Mouse (Mus musculus) large intestine, adult 2 months (tissue): Measurements from ENCODE around the gene Mfap4. TPM values are rescaled to one million over a fixed set of nuclear protein-coding genes. Genes with fewer than 3 reads are reported as not detected.
A peak's percentile ranks its signal among the peaks of the same experiment; 100 is the strongest.

Source experiments
- DNase-seq: peaks from one replicate; pipeline ENCODE4 v3.0.0-alpha.2; 2012; ENCODE audit warnings: low read depth, low spot score
- WGBS: fragments of 180-500 bp; shearing (Covaris S2); methylation state at CpG from one replicate; pipeline ENCODE4 v1.1.7; 2018; 5-methylcytosine and 5-hydroxymethylcytosine counted together
- polyA plus RNA-seq: library from polyadenylated mRNA; depleted of rRNA; stranded (reverse); fragments of >200 nt; gene quantifications from 2 replicates; pipeline ENCODE4 v1.2.3, GENCODE M21; 2012

Gene Mfap4
- polyA plus RNA-seq, 1 experiment: 58.2 TPM

DNA sequence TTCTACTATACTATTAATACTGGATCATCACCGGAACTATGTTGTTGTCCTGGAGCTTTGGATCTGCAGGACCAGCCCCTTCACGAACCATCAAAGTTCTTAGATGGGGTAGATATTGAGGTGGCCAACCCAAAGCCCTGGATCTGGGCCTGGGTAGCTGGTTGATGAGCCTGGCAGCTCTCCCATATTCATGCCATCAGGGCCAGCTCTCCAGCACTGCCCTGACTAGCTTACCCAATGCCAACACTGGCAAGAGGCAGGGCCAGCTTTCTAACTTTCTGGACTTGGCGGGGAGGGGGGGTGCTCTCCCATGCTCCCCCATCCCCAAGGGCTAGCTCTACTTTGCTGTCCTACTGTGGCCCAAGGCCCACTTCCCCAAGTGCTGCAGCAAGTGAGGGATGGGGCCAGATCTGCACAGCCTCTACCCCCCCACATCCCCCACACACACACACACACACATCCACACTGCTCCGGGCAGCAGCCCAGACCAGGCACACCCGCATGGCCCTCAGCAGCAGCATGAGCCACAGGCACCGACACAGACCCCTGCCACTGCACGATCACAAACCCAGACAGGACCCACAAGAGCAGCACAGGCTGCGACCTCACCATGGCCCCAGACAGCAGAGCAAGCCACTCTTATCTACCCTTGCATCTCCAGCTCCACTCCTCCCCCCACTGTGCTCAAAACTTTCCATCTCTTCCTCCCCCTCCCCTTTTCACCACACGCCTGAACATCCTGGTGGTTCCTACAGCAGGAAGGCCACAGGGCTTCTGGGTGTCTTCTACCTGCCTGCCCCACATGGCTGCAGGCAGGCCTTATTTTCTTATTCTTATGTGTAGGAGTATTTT lies 3.8 kb upstream of the Mfap4 start:
- 62% methylated on average over 9 of the region's 9 CpGs for WGBS
- DNase-seq: no peak

DNA sequence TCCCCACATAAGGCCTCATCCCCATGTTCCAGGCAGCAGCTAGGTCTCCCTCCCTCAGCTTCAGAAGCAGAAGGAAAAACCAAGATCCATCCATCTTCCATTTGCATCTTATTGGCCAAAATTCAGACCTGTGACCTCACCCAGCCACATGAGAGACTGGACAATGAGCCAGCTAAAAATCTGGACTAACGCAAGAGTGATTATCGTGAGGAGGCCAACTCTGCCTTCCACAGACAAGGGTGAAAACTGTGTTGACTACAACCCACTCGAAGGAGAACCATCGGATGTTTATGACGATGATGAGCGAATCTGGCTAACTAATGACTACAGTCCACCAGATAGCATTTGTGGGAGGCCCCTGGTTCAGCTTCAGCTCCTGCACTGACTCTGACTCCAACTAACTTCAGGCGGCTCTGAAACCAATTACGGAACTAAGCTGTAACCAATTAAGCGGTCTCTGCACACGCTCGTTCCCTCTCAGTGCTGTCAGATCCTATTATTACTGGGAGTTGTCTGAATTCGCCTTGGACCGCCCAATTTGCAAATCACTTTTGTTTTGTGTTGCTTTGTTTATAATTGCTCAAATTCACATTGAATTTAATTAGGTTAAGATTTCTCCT lies 1.9 kb upstream of the Mfap4 start:
- 85% methylated on average over 13 of the region's 13 CpGs for WGBS
- no peak for DNase-seq

DNA sequence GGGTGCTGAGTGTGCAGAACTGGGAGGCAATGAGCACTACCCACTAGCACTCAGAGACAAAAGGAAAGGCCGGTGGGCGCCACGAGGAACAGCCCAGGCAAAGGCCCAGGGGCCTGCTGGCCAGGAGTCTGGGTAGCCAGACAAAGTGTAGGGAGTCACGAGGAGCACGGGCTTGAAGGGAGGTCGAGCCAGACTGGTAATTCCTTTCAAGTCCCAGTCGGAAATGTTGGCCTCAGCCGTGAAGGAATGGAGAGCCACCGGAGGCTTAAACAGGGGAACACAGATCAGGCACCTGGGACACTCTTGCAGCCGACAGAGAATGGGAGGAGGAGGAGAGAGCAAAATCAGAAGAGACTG lies 997 bp upstream of the Mfap4 start:
- 41% methylated on average over 10 of the region's 10 CpGs for WGBS
- no peak for DNase-seq

DNA sequence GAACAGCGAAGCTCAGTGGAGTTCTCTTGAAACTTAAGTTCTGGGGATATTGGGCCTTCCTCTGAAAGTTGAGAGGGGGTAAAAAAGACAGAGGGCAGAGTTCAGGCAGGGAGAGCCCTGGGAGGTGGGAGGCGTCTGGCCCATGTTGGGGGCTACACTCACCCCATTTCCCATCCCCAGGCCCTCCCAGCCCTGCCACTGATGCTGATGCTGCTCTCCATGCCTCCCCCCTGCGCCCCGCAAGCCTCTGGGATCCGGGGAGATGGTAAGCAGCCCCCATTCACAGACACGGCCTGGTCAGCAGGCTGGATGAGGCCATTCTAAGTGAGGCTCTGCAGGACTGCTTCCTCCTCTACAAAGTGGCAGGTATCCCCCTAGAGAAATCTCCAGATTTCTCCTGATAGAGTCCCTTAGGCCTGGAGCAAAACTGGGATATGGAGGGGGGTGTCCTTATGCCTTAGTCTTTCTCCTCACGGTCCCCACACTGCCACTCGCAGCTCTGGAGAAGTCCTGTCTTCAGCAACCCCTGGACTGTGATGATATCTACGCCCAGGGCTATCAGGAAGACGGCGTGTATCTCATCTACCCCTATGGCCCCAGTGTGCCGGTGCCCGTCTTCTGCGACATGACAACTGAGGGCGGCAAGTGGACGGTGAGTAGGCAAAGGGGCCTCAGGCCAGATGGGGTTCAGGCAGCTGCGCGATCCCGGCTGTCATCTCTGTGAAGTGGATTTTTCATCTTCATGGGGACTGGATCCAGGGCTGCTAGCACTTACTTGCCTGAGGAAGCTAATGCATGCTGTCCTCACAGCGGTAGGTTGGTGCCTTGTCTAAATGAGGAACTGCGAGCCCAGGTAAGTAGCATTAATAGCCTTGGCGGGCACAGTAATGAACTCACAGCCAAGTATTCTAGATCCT lies 568 bp downstream of the Mfap4 start:
- WGBS: 83% methylated on average over 22 of the region's 22 CpGs

DNA sequence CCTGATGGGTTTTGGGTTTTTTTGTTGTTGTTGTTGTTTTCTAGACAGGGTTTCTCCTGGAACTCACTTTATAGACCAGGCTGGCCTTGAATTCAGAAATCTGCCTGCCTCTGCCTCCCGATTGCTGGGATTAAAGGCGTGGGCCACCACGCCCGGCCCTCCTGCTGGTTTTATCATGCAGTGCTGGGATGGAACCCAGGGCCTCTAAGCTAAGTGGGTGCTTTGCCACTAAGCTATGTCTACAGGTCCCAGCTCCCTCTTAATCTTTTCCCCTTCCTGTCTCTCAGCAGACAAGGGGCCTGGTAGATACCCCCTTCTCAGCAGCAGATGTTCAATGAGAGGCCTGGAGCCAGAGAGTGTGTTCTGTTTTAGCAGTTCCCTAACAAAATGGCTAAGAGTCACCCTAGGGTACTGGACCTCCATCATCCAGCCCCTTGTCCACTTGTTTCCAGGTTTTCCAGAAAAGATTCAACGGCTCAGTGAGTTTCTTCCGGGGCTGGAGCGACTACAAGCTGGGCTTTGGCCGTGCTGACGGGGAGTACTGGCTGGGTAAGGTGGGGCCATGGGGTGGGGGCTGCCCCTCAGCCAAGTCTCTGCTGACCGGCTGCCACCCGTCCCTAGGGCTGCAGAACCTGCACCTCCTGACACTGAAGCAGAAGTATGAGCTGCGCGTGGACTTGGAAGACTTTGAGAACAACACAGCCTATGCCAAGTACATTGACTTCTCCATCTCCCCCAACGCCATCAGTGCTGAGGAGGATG lies 1.4 kb downstream of the Mfap4 start:
- 83% methylated on average over 14 of the region's 14 CpGs for WGBS
- DNase-seq: no peak

More for the DNA sequence above, 568 bp downstream of the Mfap4 start:
- DNase-seq: no peak

DNA sequence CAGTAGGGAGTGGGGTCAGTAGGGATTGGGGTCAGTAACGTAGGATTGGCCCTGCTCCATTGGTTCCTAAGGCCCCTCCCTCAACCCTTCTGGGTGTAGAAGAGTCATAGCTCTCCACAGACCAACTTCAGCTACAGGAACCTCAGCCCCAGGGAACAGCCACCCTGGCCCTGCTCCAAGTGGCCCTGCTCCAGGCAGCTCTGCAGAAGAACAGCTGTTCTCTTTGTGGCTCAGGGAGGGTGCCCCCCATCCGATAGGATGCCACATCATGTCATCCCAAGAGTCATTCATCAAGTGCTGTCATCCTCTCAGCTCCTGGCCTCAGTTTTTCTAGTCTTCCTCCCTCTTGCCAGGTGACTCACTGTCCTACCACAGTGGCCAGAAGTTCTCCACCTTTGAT lies 2.2 kb downstream of the Mfap4 start:
- WGBS: 35% methylated on average over 2 of the region's 2 CpGs
- DNase-seq: no peak

DNA sequence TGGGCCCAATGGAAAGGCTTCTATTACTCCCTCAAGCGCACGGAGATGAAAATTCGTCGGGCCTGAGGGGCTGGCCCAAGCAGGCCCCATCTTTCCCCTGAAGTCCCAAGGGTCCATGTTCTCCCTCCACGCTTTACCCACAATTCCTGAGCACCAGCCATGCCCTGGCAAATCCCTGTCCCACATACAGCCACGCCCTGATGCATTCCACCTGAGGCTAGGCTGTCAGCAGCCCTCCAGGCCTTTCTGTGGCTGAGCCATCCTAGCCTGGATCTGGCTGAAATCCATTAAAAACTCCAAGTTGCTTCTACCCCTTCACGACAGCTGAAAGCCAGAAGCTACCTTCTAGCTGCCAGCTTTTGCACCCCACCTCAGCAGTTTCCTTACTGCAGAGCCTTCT lies 2.7 kb downstream of the Mfap4 start:
- DNase-seq: no peak
- 87% methylated on average over 7 of the region's 7 CpGs for WGBS

DNA sequence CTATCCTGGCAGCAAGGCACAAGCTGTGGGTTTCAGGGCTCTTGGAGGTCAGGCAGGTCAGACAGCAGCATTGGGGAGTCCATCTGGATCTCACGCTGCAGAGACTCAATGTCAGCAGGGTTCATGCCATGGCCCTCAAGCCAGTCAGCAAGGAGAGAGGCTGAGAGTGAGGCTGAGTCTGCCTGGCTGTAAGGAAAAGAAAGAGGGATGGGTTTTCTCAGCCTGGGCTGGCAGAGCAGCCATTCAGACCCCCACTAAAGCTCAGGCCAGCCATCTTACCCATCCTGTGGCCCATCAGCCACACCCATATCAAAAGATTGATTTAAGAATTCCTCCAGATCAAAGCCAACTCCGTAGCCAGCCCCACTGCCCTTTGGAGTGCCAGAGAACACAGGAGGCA lies 3.9 kb downstream of the Mfap4 start:
- DNase-seq: no peak
- 89% methylated on average over 2 of the region's 2 CpGs for WGBS

DNA sequence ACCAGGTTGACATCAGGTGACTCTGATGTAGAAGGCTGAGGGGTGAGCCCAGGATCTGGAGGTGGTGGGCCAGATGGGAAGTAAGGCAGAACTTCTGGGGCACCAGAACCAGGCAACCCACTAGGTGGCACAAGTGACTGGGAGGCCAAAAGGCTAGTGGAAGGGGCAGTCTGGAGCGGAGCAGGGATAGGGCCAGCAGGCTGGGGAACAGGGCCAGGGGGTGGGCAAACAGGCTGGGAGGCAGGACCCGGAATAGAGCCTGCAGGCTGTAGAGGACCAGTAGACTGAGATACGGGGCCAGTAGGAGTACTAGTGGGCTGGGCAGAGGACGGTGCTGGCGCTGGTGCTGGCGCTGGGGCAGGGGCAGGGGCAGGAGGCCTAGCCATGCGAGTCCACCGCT lies 4.6 kb downstream of the Mfap4 start:
- WGBS: 93% methylated on average over 8 of the region's 8 CpGs
- DNase-seq: no peak

DNA sequence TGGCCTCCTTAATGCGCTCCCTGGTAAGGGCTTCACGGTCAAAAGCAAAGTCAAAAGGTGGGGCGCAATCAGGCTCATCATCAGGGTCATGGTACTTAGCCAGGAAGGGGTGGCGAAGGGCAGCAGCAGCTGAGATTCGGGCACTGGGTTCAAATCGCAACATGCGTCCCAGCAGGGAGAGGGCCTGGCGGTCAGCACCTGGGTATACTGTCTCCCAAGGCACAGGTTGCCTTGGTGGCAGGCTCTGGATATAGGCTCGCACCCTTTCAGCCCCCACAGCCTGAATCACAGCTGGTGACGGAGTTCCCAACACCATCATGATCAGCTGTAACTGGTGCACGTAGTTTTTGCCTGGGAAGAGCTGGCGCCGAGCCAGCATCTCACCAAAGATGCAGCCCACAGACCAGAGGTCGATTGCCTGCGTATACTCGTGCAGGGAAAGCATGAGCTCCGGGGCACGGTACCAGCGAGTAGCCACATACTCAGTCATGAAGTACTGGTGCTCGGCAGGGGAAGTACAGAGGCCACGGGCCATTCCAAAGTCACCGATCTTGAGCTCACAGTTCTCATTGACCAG lies 5.8 kb downstream of the Mfap4 start:
- 88% methylated on average over 22 of the region's 22 CpGs for WGBS
- DNase-seq: no peak

DNA sequence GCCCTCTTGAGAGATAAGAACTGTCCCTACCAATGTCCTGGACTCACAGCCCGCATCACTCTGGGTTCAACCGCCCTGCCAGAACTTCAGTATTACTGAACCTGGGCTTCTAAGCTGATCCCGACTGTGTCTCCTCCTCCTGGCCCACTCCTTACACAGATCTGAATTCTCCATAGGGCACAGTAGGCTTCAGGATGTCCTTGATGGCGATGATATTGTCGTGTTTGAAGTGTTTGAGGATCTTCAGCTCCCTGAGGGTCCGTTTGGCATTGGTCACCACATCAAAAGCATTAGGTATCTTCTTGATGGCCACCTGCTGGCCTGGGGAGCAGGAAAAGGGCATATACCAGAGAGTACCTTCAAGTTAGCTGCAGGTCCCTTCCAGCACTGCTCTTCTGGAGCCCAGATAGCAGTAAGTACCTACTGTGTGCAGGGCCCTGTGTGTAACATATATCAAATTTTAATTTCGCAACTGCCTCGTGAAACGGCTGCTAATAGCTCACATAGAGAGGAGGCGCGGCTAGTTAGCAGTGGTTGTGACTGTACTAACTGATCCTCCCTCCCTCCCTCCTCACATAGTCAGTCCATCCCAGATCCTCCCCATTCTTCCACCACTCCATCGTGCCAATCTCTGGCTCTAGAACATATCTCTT lies 7.6 kb downstream of the Mfap4 start:
- DNase-seq: no peak
- 55% methylated on average over 12 of the region's 12 CpGs for WGBS

DNA sequence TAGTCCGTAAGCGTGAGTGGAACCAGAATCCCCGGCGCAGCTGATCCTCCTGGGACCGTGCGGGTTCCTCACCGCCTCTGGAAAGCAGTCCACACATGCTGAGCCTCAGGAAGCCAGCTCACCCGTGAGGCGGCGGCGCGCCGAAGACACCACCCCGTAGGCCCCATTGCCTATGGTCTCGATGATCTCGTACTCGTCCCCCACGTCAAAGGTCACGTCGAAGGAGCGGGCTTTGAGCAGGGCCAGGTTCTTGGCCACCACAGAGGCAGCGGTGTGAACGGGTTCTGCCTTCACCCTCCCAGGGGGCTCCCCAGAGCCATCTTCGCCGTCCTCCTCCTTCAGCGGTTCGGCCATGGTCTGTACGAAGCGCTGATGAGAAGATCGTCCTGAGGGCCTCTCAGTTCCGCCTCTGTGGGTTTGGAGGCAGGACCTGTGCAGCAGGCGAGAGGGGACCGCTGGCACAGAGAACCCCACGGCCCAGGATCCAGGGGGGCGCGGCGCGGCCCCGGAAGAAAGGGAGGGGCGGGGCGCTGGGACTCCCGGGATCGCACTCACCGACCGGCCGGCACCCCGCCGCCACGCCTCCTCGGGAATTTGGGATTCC lies 8.4 kb downstream of the Mfap4 start:
- no peak for DNase-seq
- 1% methylated on average over 49 of the region's 50 CpGs for WGBS

DNA sequence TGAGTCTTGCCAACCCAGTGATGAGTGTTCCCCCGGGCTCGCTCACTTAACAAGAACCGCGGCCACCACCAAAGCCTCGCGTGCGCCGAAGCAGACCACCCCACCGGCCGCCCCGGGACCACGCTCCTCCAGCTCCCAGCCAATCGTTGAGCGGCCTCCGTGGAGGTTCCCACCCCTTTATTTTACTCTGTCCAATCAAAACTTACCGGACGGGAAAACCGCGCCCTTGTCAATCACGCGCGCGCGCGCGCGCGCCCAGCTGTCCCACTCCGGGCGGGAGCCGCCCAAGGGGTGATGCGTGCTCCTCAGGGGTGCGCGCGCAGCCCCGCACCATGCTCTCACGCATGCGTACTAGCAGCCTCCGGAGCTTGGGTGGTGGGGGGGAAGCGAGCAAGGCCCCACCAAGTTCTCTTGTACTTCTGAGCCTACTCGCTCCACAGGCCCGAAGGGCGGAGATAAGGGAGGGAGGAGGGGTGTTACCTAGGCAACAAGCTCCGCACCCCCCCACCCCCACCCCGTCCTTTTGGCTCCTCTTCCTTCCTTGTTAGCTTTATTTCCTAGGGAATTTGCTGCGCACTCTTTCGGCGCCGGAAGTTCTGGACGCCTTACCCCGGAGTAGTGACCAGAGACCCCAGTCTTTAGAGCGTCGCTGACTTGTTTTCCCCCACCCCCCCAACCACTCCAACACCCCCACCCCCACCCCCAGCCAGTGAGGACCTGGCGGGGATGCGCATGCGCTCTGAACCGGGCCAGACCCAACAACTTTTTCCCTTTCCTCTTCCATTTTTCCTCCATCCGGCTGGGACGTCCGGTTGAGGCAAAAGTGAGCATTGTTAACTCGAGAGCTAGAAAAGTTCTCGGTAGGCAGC lies 9.1 kb downstream of the Mfap4 start, which contains the start of gene Mapk7:
Gene Mapk7 (minus strand): TSS at position 278 of the 869 bp plus-strand sequence.
- DNase-seq: peak; percentile 92
- under 1% methylated on average over 62 of the region's 62 CpGs for WGBS

DNA sequence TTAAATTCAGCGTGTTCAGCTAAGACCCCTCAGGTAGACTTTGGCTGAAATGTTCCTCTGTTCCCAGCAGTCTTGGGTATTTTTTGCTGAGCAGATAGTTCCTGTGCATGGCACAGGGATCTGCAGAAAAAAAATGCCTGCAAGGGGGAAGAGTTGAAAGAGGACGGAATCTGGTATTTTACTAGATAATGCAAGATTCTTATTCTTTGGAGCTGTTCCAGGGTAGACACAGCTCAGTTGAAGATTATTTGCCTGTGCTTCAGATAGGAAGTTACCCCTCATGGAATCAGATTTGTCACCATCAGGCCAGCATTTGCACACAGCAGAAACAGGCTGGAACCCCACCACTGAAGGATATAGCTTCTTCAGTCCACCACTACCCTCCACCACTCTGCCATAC lies 10.3 kb downstream of the Mfap4 start:
- no peak for DNase-seq
- 80% methylated on average over 2 of the region's 2 CpGs for WGBS

DNA sequence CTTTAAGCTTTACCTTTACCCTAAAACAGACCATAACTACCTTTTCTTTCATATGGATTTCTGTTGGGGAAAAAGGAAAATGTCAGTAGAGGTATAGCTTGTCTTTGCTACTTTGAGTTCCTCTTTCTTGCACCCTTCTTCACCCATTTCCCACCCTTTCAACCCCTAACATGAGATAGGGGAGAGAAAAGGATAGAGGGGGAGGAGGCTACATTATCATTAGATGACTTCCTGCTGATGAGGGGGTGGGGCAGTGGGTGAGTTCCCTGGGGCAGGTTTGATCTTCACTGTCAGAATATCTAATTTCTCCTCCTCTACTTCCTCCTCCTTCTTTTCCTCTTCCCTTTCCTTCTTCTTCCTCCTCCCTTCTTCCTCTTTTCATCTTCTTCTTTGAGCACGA lies 12.3 kb downstream of the Mfap4 start:
- WGBS: 77% methylated on average over 1 of the region's 1 CpGs
- no peak for DNase-seq

DNA sequence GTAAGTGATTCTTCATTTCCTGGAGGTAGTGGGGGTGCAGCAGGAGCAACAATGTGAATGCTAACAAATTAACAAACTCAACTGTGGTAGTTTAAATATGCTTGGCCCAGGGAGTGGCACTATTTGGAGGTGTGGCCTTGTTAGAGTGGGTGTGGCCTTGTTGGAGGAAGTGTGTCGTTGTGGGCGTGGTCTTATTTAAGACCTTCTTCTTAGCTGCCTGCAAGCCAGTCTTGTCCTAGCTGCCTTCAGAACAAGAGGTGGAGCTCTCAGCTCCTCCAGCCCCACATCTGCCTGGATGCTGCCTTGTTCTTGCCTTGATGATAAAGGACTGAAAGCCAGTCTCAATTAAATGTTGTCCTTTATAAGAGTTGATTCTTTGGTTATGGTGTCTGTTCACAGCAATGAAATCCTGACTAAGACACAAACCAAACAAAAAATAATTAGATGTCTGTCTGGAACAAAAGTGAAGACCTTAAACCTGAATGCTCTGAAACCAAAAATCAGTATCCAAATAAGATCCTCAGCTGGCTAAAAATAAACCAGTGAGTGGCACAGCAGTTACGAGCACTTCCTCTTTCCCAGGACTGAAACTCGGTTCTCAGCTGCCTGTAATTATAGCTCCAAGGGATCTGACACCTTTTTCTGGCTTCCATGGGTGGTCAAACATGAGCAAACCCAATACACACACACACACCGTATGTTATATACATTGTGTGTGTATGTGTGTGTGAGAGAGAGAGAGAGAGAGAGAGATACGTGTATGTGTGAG lies 13.7 kb downstream of the Mfap4 start:
- WGBS: 51% methylated on average over 6 of the region's 6 CpGs
- DNase-seq: no peak

DNA sequence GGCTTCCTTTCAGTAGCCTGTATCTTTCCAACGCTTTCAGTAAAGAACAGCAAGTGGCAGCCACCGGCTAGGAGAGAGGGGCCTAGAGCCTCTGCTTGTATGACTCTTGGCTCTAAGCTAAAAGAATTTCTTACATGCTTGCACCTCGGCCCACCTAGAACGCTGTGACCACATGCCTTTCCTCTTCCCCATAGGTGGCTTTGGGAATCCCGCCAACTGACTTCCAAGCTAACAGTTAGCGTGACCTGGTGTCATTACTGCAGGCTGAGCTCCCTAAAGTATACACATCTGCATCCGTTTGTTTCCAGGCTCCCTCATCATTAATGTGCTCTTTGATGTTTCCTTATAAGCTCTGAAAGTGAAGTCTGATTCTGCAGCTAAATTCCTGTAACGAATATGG lies 18.7 kb downstream of the Mfap4 start:
- 79% methylated on average over 8 of the region's 8 CpGs for WGBS
- no peak for DNase-seq
